Mouse (Mus musculus) adrenal gland, postnatal 4 days (tissue): Measurements from ENCODE around the gene Rpl38. TPM values are rescaled to one million over a fixed set of nuclear protein-coding genes. Genes with fewer than 3 reads are reported as not detected.
A peak's percentile ranks its signal among the peaks of the same experiment; 100 is the strongest.
"Not testable (repeated sequence)": the region's sequence is repeated elsewhere in the genome, so short reads cannot be mapped to it uniquely, and the experiment has no call there.

ENCODE experiments used
- DNase-seq, 2 experiments: peaks; one replicate each; pipeline ENCODE4 v3.0.0; 2021 to 2022; ENCODE audit warnings: low spot score in 2 of 2, mixed read lengths in 2 of 2
- total RNA-seq, 2 experiments: library from RNA; stranded (reverse); gene quantifications; 2 replicates each; pipeline ENCODE4 v1.2.3; 2021

The Rpl38 gene
- total RNA-seq, 2 experiments from 2014 or later, result 1,445 to 1,502 TPM

- DNase-seq, result no peak
Measured at GRCm38 (mm10) chr11:114655350-114656008, 12.8 kb upstream of the Rpl38 start.

GRCm38 (mm10) chr11:114656994-114657644 is 11.2 kb upstream of the Rpl38 start:
- no peak for DNase-seq

GRCm38 (mm10) chr11:114657737-114658136 is 10.6 kb upstream of the Rpl38 start:
- peak in 1 of 2 experiments; percentile 56 for DNase-seq

GRCm38 (mm10) chr11:114662161-114662560 is 6.2 kb upstream of the Rpl38 start:
- DNase-seq, result no peak

GRCm38 (mm10) chr11:114662746-114663362 is 5.5 kb upstream of the Rpl38 start:
- no peak for DNase-seq

GRCm38 (mm10) chr11:114664164-114664563 is 4.2 kb upstream of the Rpl38 start:
- no peak for DNase-seq

GRCm38 (mm10) chr11:114665463-114665862 is 2.9 kb upstream of the Rpl38 start:
- no peak for DNase-seq

GRCm38 (mm10) chr11:114666786-114667185 is 1.5 kb upstream of the Rpl38 start:
- no peak for DNase-seq

GRCm38 (mm10) chr11:114667236-114667931 is 940 bp upstream of the Rpl38 start:
- DNase-seq, result no peak

GRCm38 (mm10) chr11:114667932-114668285 is 415 bp upstream of the Rpl38 start:
- DNase-seq, result not testable (repeated sequence)

- peak; percentile 57 to 59 for DNase-seq
Measured at GRCm38 (mm10) chr11:114668741-114669623, 658 bp downstream of the Rpl38 start.

GRCm38 (mm10) chr11:114669651-114670168 is 1.4 kb downstream of the Rpl38 start:
- no peak for DNase-seq

- DNase-seq, result no peak
Measured at GRCm38 (mm10) chr11:114671147-114671546, 2.8 kb downstream of the Rpl38 start.

GRCm38 (mm10) chr11:114672794-114673718 is 4.7 kb downstream of the Rpl38 start:
- DNase-seq, result no peak

- DNase-seq, result no peak
Measured at GRCm38 (mm10) chr11:114673719-114674050, 5.4 kb downstream of the Rpl38 start.

GRCm38 (mm10) chr11:114674180-114674579 is 5.9 kb downstream of the Rpl38 start:
- no peak for DNase-seq

- not testable (repeated sequence) for DNase-seq
Measured at GRCm38 (mm10) chr11:114674796-114675195, 6.5 kb downstream of the Rpl38 start.

GRCm38 (mm10) chr11:114675341-114675825 is 7.1 kb downstream of the Rpl38 start, which contains the start of gene Ttyh2:
Gene Ttyh2, plus strand, starts transcription at chr11:114675431.
- peak; percentile 78 to 84 for DNase-seq

- DNase-seq, result no peak
Measured at GRCm38 (mm10) chr11:114675826-114676401, 7.6 kb downstream of the Rpl38 start.
